Mouse (Mus musculus): ENCODE measurements at regions not wholly inside any gene's neighbourhood (a gene's known extent, or its start where the extent isn't known, plus 50 kb on each side); places are given as distances from the start of the nearest gene placed in this dataset.

- Histone ChIP-seq H3K9ac (no peak overlapping the region), H3K36me3 (ENCODE audit: poor library complexity, severe bottlenecking) (no peaks in the 10 kb centered on the region), H3K4me2 (no peak overlapping the region), H3K4me1 (peaks cover 7% of the 10 kb centered on the region; the same call in 1 of the 2 replicates), H3K27me3 (0 out of 2 replicates have a peak, but pooled peaks cover 4% of the 10 kb centered on the region), H3K9me3 (replicated peaks) (no peaks in the 10 kb centered on the region), H3K27ac (no peak overlapping the region), H3K4me3 (no peak overlapping the region)
- ATAC-seq: peak; percentile 74; the same call in 1 of the 2 replicates
- WGBS: 22% methylated on average over 5 of the region's 5 CpGs
These were observed 613.5 kb upstream of the Adgrl2 start for GRCm38 (mm10) chr3:149603865-149604264.

GRCm38 (mm10) chr3:149601276-149601675 is 610.9 kb upstream of the Adgrl2 start:
- 73% methylated on average over 5 of the region's 5 CpGs for WGBS
- H3K27me3 ChIP-seq: 0 out of 2 replicates have a peak, but pooled peaks cover 4% of the 10 kb centered on the region
- H3K4me1 ChIP-seq: peaks cover 7% of the 10 kb centered on the region; the same call in 1 of the 2 replicates
- H3K9me3 ChIP-seq (replicated peaks): no peaks in the 10 kb centered on the region
- H3K9ac ChIP-seq: no peak overlapping the region
- no peak overlapping the region for H3K4me2 ChIP-seq
- ATAC-seq: no peak
- H3K36me3 ChIP-seq (ENCODE audit: poor library complexity, severe bottlenecking): no peaks in the 10 kb centered on the region
- H3K4me3 ChIP-seq: no peak overlapping the region
- no peak overlapping the region for H3K27ac ChIP-seq

GRCm38 (mm10) chr3:149594470-149594869 is 604.1 kb upstream of the Adgrl2 start:
- no peak overlapping the region for H3K9ac ChIP-seq
- H3K4me2 ChIP-seq: no peak overlapping the region
- WGBS: 69% methylated on average over 4 of the region's 4 CpGs
- H3K4me3 ChIP-seq: no peak overlapping the region
- H3K27me3 ChIP-seq: no peaks in the 10 kb centered on the region
- H3K4me1 ChIP-seq: no peaks in the 10 kb centered on the region
- H3K36me3 ChIP-seq (ENCODE audit: poor library complexity, severe bottlenecking): no peaks in the 10 kb centered on the region
- H3K9me3 ChIP-seq (replicated peaks): no peaks in the 10 kb centered on the region
- no peak overlapping the region for H3K27ac ChIP-seq
- ATAC-seq: no peak

- Histone ChIP-seq H3K9me3 (replicated peaks) (no peaks in the 10 kb centered on the region), H3K27me3 (no peaks in the 10 kb centered on the region), H3K4me1 (peaks cover 9% of the 10 kb centered on the region; the same call in 1 of the 2 replicates), H3K4me3 (no peak overlapping the region), H3K4me2 (no peak overlapping the region), H3K36me3 (ENCODE audit: poor library complexity, severe bottlenecking) (no peaks in the 10 kb centered on the region), H3K27ac (no peak overlapping the region), H3K9ac (no peak overlapping the region)
- WGBS: 30% methylated on average over 2 of the region's 2 CpGs
- ATAC-seq: no peak
These were observed 595.4 kb upstream of the Adgrl2 start for GRCm38 (mm10) chr3:149585769-149586168.

- Histone ChIP-seq H3K9ac (no peak overlapping the region), H3K9me3 (replicated peaks) (no peaks in the 10 kb centered on the region), H3K4me2 (no peak overlapping the region), H3K4me1 (peaks cover 9% of the 10 kb centered on the region; the same call in 1 of the 2 replicates), H3K4me3 (no peak overlapping the region), H3K27ac (no peak overlapping the region), H3K27me3 (no peaks in the 10 kb centered on the region), H3K36me3 (ENCODE audit: poor library complexity, severe bottlenecking) (no peaks in the 10 kb centered on the region)
- no peak for ATAC-seq
- WGBS: 50% methylated on average over 3 of the region's 3 CpGs
These were observed 590.8 kb upstream of the Adgrl2 start for GRCm38 (mm10) chr3:149581141-149581540.

- no peak overlapping the region for H3K27ac ChIP-seq
- WGBS: 89% methylated on average over 3 of the region's 3 CpGs
- no peaks in the 10 kb centered on the region for H3K27me3 ChIP-seq
- H3K4me2 ChIP-seq: no peak overlapping the region
- ATAC-seq: no peak
- H3K9me3 ChIP-seq (replicated peaks): no peaks in the 10 kb centered on the region
- no peaks in the 10 kb centered on the region for H3K36me3 ChIP-seq (ENCODE audit: poor library complexity, severe bottlenecking)
- no peak overlapping the region for H3K9ac ChIP-seq
- no peaks in the 10 kb centered on the region for H3K4me1 ChIP-seq
- H3K4me3 ChIP-seq: no peak overlapping the region
These were observed 585.3 kb upstream of the Adgrl2 start for GRCm38 (mm10) chr3:149575678-149576077.

- no peak overlapping the region for H3K27ac ChIP-seq
- no peak overlapping the region for H3K4me2 ChIP-seq
- H3K36me3 ChIP-seq (ENCODE audit: poor library complexity, severe bottlenecking): no peaks in the 10 kb centered on the region
- no peaks in the 10 kb centered on the region for H3K27me3 ChIP-seq
- H3K9me3 ChIP-seq (replicated peaks): no peaks in the 10 kb centered on the region
- ATAC-seq: no peak
- no peak overlapping the region for H3K9ac ChIP-seq
- 88% methylated on average over 6 of the region's 6 CpGs for WGBS
- H3K4me3 ChIP-seq: no peak overlapping the region
- no peaks in the 10 kb centered on the region for H3K4me1 ChIP-seq
These were observed 576.5 kb upstream of the Adgrl2 start for GRCm38 (mm10) chr3:149566853-149567252.

- H3K4me2 ChIP-seq: no peak overlapping the region
- 75% methylated on average over 9 of the region's 9 CpGs for WGBS
- no peaks in the 10 kb centered on the region for H3K9me3 ChIP-seq (replicated peaks)
- ATAC-seq: peak; percentile 95
- no peak overlapping the region for H3K4me3 ChIP-seq
- H3K9ac ChIP-seq: no peak overlapping the region
- H3K4me1 ChIP-seq: no peaks in the 10 kb centered on the region
- no peaks in the 10 kb centered on the region for H3K27me3 ChIP-seq
- H3K27ac ChIP-seq: no peak overlapping the region
- H3K36me3 ChIP-seq (ENCODE audit: poor library complexity, severe bottlenecking): no peaks in the 10 kb centered on the region
These were observed 560.0 kb upstream of the Adgrl2 start for GRCm38 (mm10) chr3:149550231-149550951.

- 75% methylated on average over 6 of the region's 6 CpGs for WGBS
- Histone ChIP-seq H3K4me2 (no peak overlapping the region), H3K4me1 (no peaks in the 10 kb centered on the region), H3K9me3 (replicated peaks) (no peaks in the 10 kb centered on the region), H3K4me3 (no peak overlapping the region), H3K9ac (no peak overlapping the region), H3K27me3 (no peaks in the 10 kb centered on the region), H3K36me3 (ENCODE audit: poor library complexity, severe bottlenecking) (no peaks in the 10 kb centered on the region), H3K27ac (no peak overlapping the region)
- no peak for ATAC-seq
These were observed 556.7 kb upstream of the Adgrl2 start for GRCm38 (mm10) chr3:149547045-149547444.

GRCm38 (mm10) chr3:149546256-149546655 is 555.9 kb upstream of the Adgrl2 start:
- no peaks in the 10 kb centered on the region for H3K9me3 ChIP-seq (replicated peaks)
- no peak overlapping the region for H3K4me2 ChIP-seq
- no peak for ATAC-seq
- no peak overlapping the region for H3K4me3 ChIP-seq
- no peak overlapping the region for H3K9ac ChIP-seq
- H3K27ac ChIP-seq: no peak overlapping the region
- H3K4me1 ChIP-seq: no peaks in the 10 kb centered on the region
- H3K36me3 ChIP-seq (ENCODE audit: poor library complexity, severe bottlenecking): no peaks in the 10 kb centered on the region
- WGBS: 79% methylated on average over 10 of the region's 10 CpGs
- no peaks in the 10 kb centered on the region for H3K27me3 ChIP-seq

- WGBS: 47% methylated on average over 4 of the region's 4 CpGs
- no peak overlapping the region for H3K9ac ChIP-seq
- H3K27ac ChIP-seq: no peak overlapping the region
- no peaks in the 10 kb centered on the region for H3K4me1 ChIP-seq
- no peak overlapping the region for H3K4me2 ChIP-seq
- no peaks in the 10 kb centered on the region for H3K9me3 ChIP-seq (replicated peaks)
- H3K4me3 ChIP-seq: no peak overlapping the region
- no peak for ATAC-seq
- no peaks in the 10 kb centered on the region for H3K27me3 ChIP-seq
- no peaks in the 10 kb centered on the region for H3K36me3 ChIP-seq (ENCODE audit: poor library complexity, severe bottlenecking)
These were observed 543.8 kb upstream of the Adgrl2 start for GRCm38 (mm10) chr3:149534183-149534582.

- H3K27ac ChIP-seq: no peak overlapping the region
- no peaks in the 10 kb centered on the region for H3K9me3 ChIP-seq (replicated peaks)
- no peak overlapping the region for H3K4me2 ChIP-seq
- no peaks in the 10 kb centered on the region for H3K27me3 ChIP-seq
- no peak for ATAC-seq
- H3K4me1 ChIP-seq: no peaks in the 10 kb centered on the region
- no peaks in the 10 kb centered on the region for H3K36me3 ChIP-seq (ENCODE audit: poor library complexity, severe bottlenecking)
- H3K9ac ChIP-seq: no peak overlapping the region
- no peak overlapping the region for H3K4me3 ChIP-seq
- WGBS: 62% methylated on average over 13 of the region's 13 CpGs
These were observed 539.8 kb upstream of the Adgrl2 start for GRCm38 (mm10) chr3:149530026-149530607.

Measured in forebrain, embryonic 13.5 days (tissue).